Mouse (Mus musculus): ENCODE measurements around the gene Pym1. TPM values are rescaled to one million over a fixed set of nuclear protein-coding genes. Genes with fewer than 3 reads are reported as not detected.

The Pym1 gene
- total RNA-seq, 2 experiments from 2014 or later = 13.8 to 19.7 TPM

DNA sequence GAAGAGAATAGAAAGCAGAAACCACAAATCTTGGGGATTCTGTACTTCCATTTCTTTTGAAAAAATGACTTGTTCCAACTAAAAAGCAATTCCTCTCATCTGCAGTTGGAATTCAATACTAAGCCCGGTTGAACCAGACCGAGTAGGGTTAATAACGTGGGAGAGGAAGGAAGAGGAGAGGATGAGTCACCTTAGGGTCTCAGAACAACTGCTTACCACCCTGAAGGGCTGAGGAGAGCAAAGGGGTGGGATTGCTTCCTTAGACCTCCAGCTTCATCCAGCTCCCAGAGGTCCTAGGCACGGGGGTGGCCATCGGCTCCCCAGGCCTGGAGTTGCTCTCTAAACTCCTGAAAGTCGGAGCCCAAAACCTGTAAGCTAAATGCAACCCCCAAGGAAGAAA is 55.7 kb downstream of the Pym1 start:
- ATAC-seq (replicated peaks; ENCODE audit: low FRiP score, poor library complexity, severe bottlenecking) = no peak

DNA sequence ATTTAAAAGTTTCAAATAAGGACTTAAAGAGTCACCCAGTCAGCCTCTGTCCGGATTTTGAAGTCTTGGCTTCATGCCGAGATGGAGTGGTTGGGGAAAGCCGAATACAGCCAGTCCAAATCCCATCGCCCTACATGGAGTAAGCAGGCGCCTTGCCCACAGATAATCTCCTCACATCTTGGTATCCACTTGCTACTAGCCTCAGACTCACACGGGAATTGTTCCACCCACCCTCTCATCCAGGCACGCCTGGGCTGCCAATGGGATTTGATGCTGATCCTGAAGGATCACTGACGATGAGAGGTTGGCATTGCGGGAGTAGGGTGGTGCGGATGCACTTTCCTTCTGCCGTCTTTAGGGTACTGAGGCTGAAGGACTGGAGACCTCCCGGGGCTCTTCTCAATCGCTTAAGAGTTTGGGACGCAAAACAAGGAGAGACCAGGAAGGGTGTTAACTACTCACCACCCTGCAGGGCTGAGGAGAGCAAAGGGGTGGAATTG is 56.1 kb downstream of the Pym1 start, which contains the start of gene Dnajc14:
Dnajc14 (plus strand) TSS at position 292 of the 500 bp plus-strand sequence.
- ATAC-seq (replicated peaks; ENCODE audit: low FRiP score, poor library complexity, severe bottlenecking) = no peak

DNA sequence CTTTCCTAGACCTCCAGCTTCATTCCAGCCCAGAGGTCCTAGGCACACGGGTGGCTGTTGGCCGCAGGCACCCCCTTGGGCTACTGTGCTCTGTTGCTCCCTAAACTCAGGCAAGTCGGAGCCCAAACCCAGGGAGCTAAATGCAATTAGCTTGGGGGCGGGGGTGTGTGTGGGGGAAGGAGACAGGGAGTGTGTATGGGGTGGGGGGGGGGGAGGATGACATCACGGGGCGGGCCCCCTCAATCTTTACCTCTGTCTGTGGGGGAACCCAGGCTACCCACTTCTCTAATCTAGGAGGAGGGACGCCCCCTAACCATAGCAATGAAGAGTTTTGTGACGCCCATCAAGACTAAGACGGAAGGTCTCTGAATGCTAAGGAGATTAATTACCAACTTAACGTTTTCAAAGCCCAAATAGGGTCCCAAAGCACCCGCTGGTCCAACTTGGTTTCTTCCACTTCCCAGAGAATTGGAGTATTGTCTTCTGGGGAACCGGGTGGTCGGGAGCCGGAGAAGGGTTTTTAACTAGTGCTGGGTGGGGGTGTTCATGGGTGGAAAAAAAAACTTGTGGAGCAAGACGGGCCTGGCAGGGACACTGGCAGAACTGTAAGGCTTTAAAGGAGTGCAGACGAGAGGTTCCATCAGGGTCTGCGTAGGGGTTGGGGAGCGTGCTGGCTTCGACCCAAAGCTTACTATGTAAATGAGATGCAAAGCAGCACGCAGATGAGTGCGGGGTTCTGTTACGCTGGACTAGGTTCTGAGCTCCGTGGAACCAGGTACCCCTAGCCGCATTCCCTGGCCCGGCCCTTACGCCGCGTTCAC is 56.8 kb downstream of the Pym1 start, which contains the start of gene Tmem198b:
Tmem198b (minus strand) TSS at position 100 of the 821 bp plus-strand sequence.
- no peak for ATAC-seq (replicated peaks; ENCODE audit: low FRiP score, poor library complexity, severe bottlenecking)

DNA sequence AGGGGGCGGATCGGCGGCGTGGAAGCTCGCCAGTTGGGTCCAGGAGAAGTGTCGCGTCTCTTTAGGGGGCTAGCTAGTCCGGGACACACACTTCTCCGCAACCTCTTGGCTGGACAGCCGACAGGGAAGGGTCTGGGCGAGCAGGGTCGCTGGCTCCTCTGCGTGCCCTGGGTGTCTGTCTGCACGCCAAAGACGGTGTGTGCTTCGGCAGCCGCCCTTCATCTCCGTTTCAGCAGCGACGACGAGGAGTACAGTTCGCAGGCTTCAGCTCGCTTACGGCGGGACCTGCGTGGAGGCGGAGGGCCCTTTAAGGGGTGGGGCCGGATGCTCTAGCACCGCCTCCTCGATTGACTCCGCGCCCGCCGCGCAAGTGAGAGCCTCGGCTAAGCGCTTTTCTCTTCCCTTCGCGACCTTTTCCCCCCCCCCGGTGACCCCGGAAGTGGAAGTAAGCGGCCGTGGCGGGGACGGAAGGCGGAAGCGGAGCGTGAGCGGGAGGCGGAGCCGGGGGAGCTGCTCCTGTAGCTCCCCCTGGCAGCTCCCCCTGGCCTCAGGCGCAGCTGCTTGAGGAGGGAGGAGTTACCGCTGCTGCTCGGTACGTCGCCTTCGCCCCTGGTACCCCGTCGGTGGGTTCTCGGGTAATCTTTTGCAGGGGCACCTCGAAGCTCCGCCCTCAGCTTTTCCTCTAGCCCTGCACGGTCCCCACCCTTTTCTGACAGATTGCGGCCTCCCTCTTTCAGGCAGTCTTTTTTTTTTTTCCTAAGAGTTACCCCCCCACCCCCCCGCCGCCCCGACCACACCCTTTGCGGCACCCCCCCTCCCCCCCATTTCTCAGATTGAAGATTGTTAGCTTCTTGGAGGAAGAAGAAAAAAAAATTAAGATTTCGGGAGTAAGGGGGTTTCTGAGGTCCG is 57.7 kb downstream of the Pym1 start:
- ATAC-seq (replicated peaks; ENCODE audit: low FRiP score, poor library complexity, severe bottlenecking) = peak; percentile 93

DNA sequence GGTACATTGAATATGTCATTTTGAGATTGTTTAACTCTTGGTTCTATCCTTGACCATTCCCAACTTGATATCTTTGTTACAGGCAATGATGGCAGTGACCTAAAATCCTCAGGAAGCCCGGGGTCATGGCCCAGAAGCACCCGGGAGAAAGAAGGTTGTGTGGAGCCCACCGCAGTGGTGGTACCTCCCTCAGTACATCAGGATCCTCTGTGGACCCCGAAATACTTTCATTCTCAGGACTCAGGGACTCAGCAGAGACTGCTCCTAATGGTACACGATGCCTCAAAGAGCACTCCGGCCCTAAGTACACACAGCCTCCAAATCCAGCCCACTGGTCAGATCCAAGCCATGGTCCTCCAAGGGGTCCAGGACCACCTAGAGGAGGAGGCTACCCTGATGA is 58.4 kb downstream of the Pym1 start:
- no peak for ATAC-seq (replicated peaks; ENCODE audit: low FRiP score, poor library complexity, severe bottlenecking)

DNA sequence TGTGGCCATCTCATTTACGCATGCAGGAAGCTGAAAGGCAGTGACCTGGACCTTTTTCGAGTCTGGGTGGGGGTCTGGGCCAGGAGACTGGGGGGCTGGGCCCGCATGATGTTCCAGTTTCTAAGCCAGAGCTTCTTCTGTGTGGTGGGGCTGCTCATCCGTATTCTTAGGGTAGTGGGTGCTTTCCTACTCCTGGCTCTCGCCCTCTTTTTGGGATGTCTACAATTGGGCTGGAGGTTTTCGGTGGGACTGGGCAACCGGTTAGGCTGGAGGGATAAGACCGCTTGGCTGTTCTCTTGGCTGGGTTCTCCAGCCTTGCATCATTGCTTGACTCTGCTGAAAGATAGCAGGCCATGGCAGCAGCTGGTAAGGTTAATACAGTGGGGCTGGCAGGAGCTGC is 59.3 kb downstream of the Pym1 start:
- no peak for ATAC-seq (replicated peaks; ENCODE audit: low FRiP score, poor library complexity, severe bottlenecking)

Other genes starting within 250 kb of the Pym1 start
- gene Myl6b, start 249.2 kb upstream of the Pym1 start, total RNA-seq (2015; ENCODE audit: low replicate concordance) = 4.0 TPM in 1 of 2 replicates, not detected in the other
- gene Myl6b, start 249.2 kb upstream of the Pym1 start, total RNA-seq (2017; ENCODE audit: low replicate concordance) = 0.51 TPM in 1 of 2 replicates, not detected in the other
- gene Esyt1, start 222.0 kb upstream of the Pym1 start, total RNA-seq (2015; ENCODE audit: low replicate concordance) = 23.4 and 27.2 TPM in 2 replicates
- 29.7 and 30.8 TPM in 2 replicates for gene Esyt1, start 222.0 kb upstream of the Pym1 start, total RNA-seq (2017; ENCODE audit: low replicate concordance)
- 0.72 and 2.9 TPM in 2 replicates for gene Zc3h10, start 200.1 kb upstream of the Pym1 start, total RNA-seq (2015; ENCODE audit: low replicate concordance)
- gene Zc3h10, start 200.1 kb upstream of the Pym1 start, total RNA-seq (2017; ENCODE audit: low replicate concordance) = 5.9 and 6.4 TPM in 2 replicates
- 1,611 and 1,688 TPM in 2 replicates for gene Rpl41, start 198.6 kb upstream of the Pym1 start, total RNA-seq (2015; ENCODE audit: low replicate concordance)
- 704 and 1,169 TPM in 2 replicates for gene Rpl41, start 198.6 kb upstream of the Pym1 start, total RNA-seq (2017; ENCODE audit: low replicate concordance)
- gene Pa2g4, start 181.9 kb upstream of the Pym1 start, total RNA-seq (2015; ENCODE audit: low replicate concordance) = 122 and 141 TPM in 2 replicates
- gene Pa2g4, start 181.9 kb upstream of the Pym1 start, total RNA-seq (2017; ENCODE audit: low replicate concordance) = 87.7 and 97.9 TPM in 2 replicates
- gene Erbb3, start 158.2 kb upstream of the Pym1 start, total RNA-seq (2015; ENCODE audit: low replicate concordance) = 0.84 and 1.1 TPM in 2 replicates
- gene Erbb3, start 158.2 kb upstream of the Pym1 start, total RNA-seq (2017; ENCODE audit: low replicate concordance) = 0.39 and 0.53 TPM in 2 replicates
- gene Rps26, start 121.1 kb upstream of the Pym1 start, total RNA-seq (2015; ENCODE audit: low replicate concordance) = 581 and 593 TPM in 2 replicates
- gene Rps26, start 121.1 kb upstream of the Pym1 start, total RNA-seq (2017; ENCODE audit: low replicate concordance) = 151 and 338 TPM in 2 replicates
- not detected in 2 replicates for gene Ikzf4, start 101.9 kb upstream of the Pym1 start, total RNA-seq (2015; ENCODE audit: low replicate concordance)
- not detected in 2 replicates for gene Ikzf4, start 101.9 kb upstream of the Pym1 start, total RNA-seq (2017; ENCODE audit: low replicate concordance)
- gene Suox, start 73.8 kb upstream of the Pym1 start, total RNA-seq (2015; ENCODE audit: low replicate concordance) = 21.4 and 35.7 TPM in 2 replicates
- gene Suox, start 73.8 kb upstream of the Pym1 start, total RNA-seq (2017; ENCODE audit: low replicate concordance) = 27.7 and 43.4 TPM in 2 replicates
- gene Rab5b, start 51.6 kb upstream of the Pym1 start, total RNA-seq (2015; ENCODE audit: low replicate concordance) = 30.6 and 54.1 TPM in 2 replicates
- gene Rab5b, start 51.6 kb upstream of the Pym1 start, total RNA-seq (2017; ENCODE audit: low replicate concordance) = 37.7 and 46.8 TPM in 2 replicates
- not detected in 2 replicates for gene Pmel, start 43.7 kb upstream of the Pym1 start, total RNA-seq (2015; ENCODE audit: low replicate concordance)
- gene Pmel, start 43.7 kb upstream of the Pym1 start, total RNA-seq (2017; ENCODE audit: low replicate concordance) = 0.39 TPM in 1 of 2 replicates, not detected in the other
- gene Cdk2, start 42.9 kb upstream of the Pym1 start, total RNA-seq (2015; ENCODE audit: low replicate concordance) = 111 and 124 TPM in 2 replicates
- gene Cdk2, start 42.9 kb upstream of the Pym1 start, total RNA-seq (2017; ENCODE audit: low replicate concordance) = 62.0 and 73.5 TPM in 2 replicates
- gene Dgka, start 3.0 kb upstream of the Pym1 start, total RNA-seq (2015; ENCODE audit: low replicate concordance) = 9.6 and 16.2 TPM in 2 replicates
- 2.5 and 9.6 TPM in 2 replicates for gene Dgka, start 3.0 kb upstream of the Pym1 start, total RNA-seq (2017; ENCODE audit: low replicate concordance)
- 1.3 and 1.4 TPM in 2 replicates for gene Mmp19, start 43.0 kb downstream of the Pym1 start, total RNA-seq (2015; ENCODE audit: low replicate concordance)
- gene Mmp19, start 43.0 kb downstream of the Pym1 start, total RNA-seq (2017; ENCODE audit: low replicate concordance) = 0.90 and 1.9 TPM in 2 replicates
- 15.1 and 15.5 TPM in 2 replicates for gene Dnajc14, start 56.2 kb downstream of the Pym1 start, total RNA-seq (2015; ENCODE audit: low replicate concordance)
- 23.5 and 24.6 TPM in 2 replicates for gene Dnajc14, start 56.2 kb downstream of the Pym1 start, total RNA-seq (2017; ENCODE audit: low replicate concordance)
- 6.5 TPM in 1 of 2 replicates, not detected in the other for gene Tmem198b, start 56.5 kb downstream of the Pym1 start, total RNA-seq (2015; ENCODE audit: low replicate concordance)
- gene Tmem198b, start 56.5 kb downstream of the Pym1 start, total RNA-seq (2017; ENCODE audit: low replicate concordance) = 0.26 and 2.0 TPM in 2 replicates
- 151 and 206 TPM in 2 replicates for gene Sarnp, start 69.4 kb downstream of the Pym1 start, total RNA-seq (2015; ENCODE audit: low replicate concordance)
- 162 and 172 TPM in 2 replicates for gene Sarnp, start 69.4 kb downstream of the Pym1 start, total RNA-seq (2017; ENCODE audit: low replicate concordance)
- 32.7 and 45.4 TPM in 2 replicates for gene Ormdl2, start 73.8 kb downstream of the Pym1 start, total RNA-seq (2015; ENCODE audit: low replicate concordance)
- 23.9 and 91.4 TPM in 2 replicates for gene Ormdl2, start 73.8 kb downstream of the Pym1 start, total RNA-seq (2017; ENCODE audit: low replicate concordance)
- gene Gdf11, start 143.8 kb downstream of the Pym1 start, total RNA-seq (2015; ENCODE audit: low replicate concordance) = 0.36 TPM in 1 of 2 replicates, not detected in the other
- not detected in 2 replicates for gene Gdf11, start 143.8 kb downstream of the Pym1 start, total RNA-seq (2017; ENCODE audit: low replicate concordance)
- gene Cd63, start 153.1 kb downstream of the Pym1 start, total RNA-seq (2015; ENCODE audit: low replicate concordance) = 57.4 and 85.1 TPM in 2 replicates
- gene Cd63, start 153.1 kb downstream of the Pym1 start, total RNA-seq (2017; ENCODE audit: low replicate concordance) = 17.7 and 28.4 TPM in 2 replicates
- 11.7 TPM in 1 of 2 replicates, not detected in the other for gene Rdh5, start 175.0 kb downstream of the Pym1 start, total RNA-seq (2015; ENCODE audit: low replicate concordance)
- 20.1 TPM in 1 of 2 replicates, not detected in the other for gene Rdh5, start 175.0 kb downstream of the Pym1 start, total RNA-seq (2017; ENCODE audit: low replicate concordance)
- gene Bloc1s1, start 176.1 kb downstream of the Pym1 start, total RNA-seq (2015; ENCODE audit: low replicate concordance) = 49.0 and 51.2 TPM in 2 replicates
- 15.5 and 37.2 TPM in 2 replicates for gene Bloc1s1, start 176.1 kb downstream of the Pym1 start, total RNA-seq (2017; ENCODE audit: low replicate concordance)
- not detected in 2 replicates for gene Itga7, start 185.9 kb downstream of the Pym1 start, total RNA-seq (2015; ENCODE audit: low replicate concordance)
- gene Itga7, start 185.9 kb downstream of the Pym1 start, total RNA-seq (2017; ENCODE audit: low replicate concordance) = not detected in 2 replicates
- not detected in 2 replicates for gene Mettl7b, start 213.1 kb downstream of the Pym1 start, total RNA-seq (2015; ENCODE audit: low replicate concordance)
- gene Mettl7b, start 213.1 kb downstream of the Pym1 start, total RNA-seq (2017; ENCODE audit: low replicate concordance) = not detected in 2 replicates
- not detected in 2 replicates for gene Olfr9, start 241.5 kb downstream of the Pym1 start, total RNA-seq (2015; ENCODE audit: low replicate concordance)
- gene Olfr9, start 241.5 kb downstream of the Pym1 start, total RNA-seq (2017; ENCODE audit: low replicate concordance) = not detected in 2 replicates

Measured in erythroid progenitor cell, adult 5-6 weeks (primary cell).